Mouse (Mus musculus) heart, adult 2 months (tissue): Measurements from ENCODE around the gene Neo1. TPM values are rescaled to one million over a fixed set of nuclear protein-coding genes. Genes with fewer than 3 reads are reported as not detected.

Experiments used
- DNase-seq, 2 experiments: peaks; one replicate each; pipeline ENCODE4 v3.0.0; 2021
- H3K27ac ChIP-seq: fragments of 200-600 bp; 2 replicates; pipeline ENCODE4 v1.8.1; 2022
- H3K27me3 ChIP-seq: fragments of 200-500 bp; 2 replicates; pipeline ENCODE4 v1.6.1; 2012; ENCODE audit warnings: mild to moderate bottlenecking, low read length, inconsistent platforms, mixed read lengths; ENCODE audit not compliant: control insufficient read depth, insufficient read depth
- H3K36me3 ChIP-seq: fragments of 200-500 bp; 2 replicates; pipeline ENCODE4 v1.6.1; 2012; ENCODE audit warnings: low read length, inconsistent platforms; ENCODE audit not compliant: control insufficient read depth, insufficient read depth
- H3K4me1 ChIP-seq: fragments of 200-500 bp; 2 replicates; pipeline ENCODE4 v1.6.1; 2011; ENCODE audit warnings: low read length; ENCODE audit not compliant: control insufficient read depth, insufficient read depth
- H3K4me3 ChIP-seq: fragments of 200-600 bp; 2 replicates; pipeline ENCODE4 v1.8.1; 2022
- H3K79me2 ChIP-seq: fragments of 200-500 bp; replicated peaks from 2 replicates; pipeline ENCODE4 v1.6.1; 2012; ENCODE audit warnings: mild to moderate bottlenecking, inconsistent platforms, low read length, moderate library complexity, mixed read lengths; ENCODE audit not compliant: control insufficient read depth, insufficient read depth
- H3K9ac ChIP-seq: fragments of 200-500 bp; 2 replicates; pipeline ENCODE4 v1.6.1; 2012; ENCODE audit warnings: low read depth, mild to moderate bottlenecking, control low read depth, inconsistent platforms, low read length, mixed read lengths
- CTCF ChIP-seq: fragments of 200-600 bp; IDR thresholded peaks from 2 replicates; pipeline ENCODE4 v1.8.1; 2022; ENCODE audit warnings: antibody characterized with exemption, mild to moderate bottlenecking, moderate library complexity
- EP300 ChIP-seq: fragments of 200-500 bp; IDR thresholded peaks from 2 replicates; pipeline ENCODE4 v1.6.1; 2011; ENCODE audit warnings: low read depth, low read length, control low read depth; ENCODE audit not compliant: insufficient read depth
- POLR2A ChIP-seq: fragments of 200-500 bp; IDR thresholded peaks from 2 replicates; pipeline ENCODE4 v1.6.1; 2011; ENCODE audit warnings: mild to moderate bottlenecking, low read depth, low read length, control low read depth; ENCODE audit not compliant: insufficient read depth
- WGBS: fragments of 180-500 bp; shearing (Covaris S2); methylation state at CpG from one replicate; pipeline ENCODE4 v1.1.7; 2018; 5-methylcytosine and 5-hydroxymethylcytosine counted together
- intact Hi-C: fragments of 180-260 bp; cut with DNase I; formaldehyde crosslinking; loops from one replicate; pipeline ENCODE4 v1.15.1; 2025
- long read RNA-seq: library from polyadenylated mRNA; stranded (forward); transcript quantifications from one replicate; pipeline ENCODE4 v2.0.0, GENCODE M21; 2021
- polyA plus RNA-seq: library from polyadenylated mRNA; depleted of rRNA; stranded (reverse); fragments of >200 nt; gene quantifications from 2 replicates; pipeline ENCODE4 v1.2.3, GENCODE M21; 2012; rRNA removed
- total RNA-seq, 2 experiments: library from RNA; stranded (reverse); gene quantifications; 2 replicates each; pipeline ENCODE4 v1.2.3; 2021

Neo1 gene
- 10 to 100 TPM; 46.9 to 48.1 TPM for total RNA-seq
- 30.5 and 52.4 TPM in 2 replicates for polyA plus RNA-seq
- long read RNA-seq, full-length matches to known transcripts = 4 of 18 reads
- long read RNA-seq, partial matches to known transcripts = 4 of 18 reads
- long read RNA-seq, other reads (novel, unspliced or antisense) = 10 of 18 reads

GRCm38 (mm10) chr9:59036159-59036731 lies at the start of gene Neo1:
Neo1 (minus strand) TSS chr9:59036441.
- intact Hi-C loops = loop anchor here (5.0 to 10.0 kb wide), 2 partner anchors 256 to 1171 kb away; partner anchors contain the start of gene Adpgk
- TF ChIP-seq EP300 (no peak), POLR2A (0 out of 2 replicates have a peak, but pooled peaks have one; percentile 6)
- peaks cover 3% of the 10 kb centered on the region for H3K4me1 ChIP-seq
- H3K27ac ChIP-seq = peak within 1 kb of the TSS; percentile 96
- peaks cover 2% of the 10 kb centered on the region; the same call in 1 of the 2 replicates for H3K79me2 ChIP-seq
- H3K9ac ChIP-seq = peak within 1 kb of the TSS; percentile 99
- H3K36me3 ChIP-seq = peaks cover 4% of the 10 kb centered on the region
- WGBS = under 1% methylated on average over 66 of the region's 86 CpGs
- DNase-seq = peak; percentile 89 to 91
- no peaks in the 10 kb centered on the region for H3K27me3 ChIP-seq
- H3K4me3 ChIP-seq = peak within 1 kb of the TSS; percentile 71

- Histone ChIP-seq H3K36me3 (no peaks in the 10 kb centered on the region), H3K4me1 (peaks cover 4% of the 10 kb centered on the region; the same call in 1 of the 2 replicates), H3K27ac (no peak overlapping the region), H3K27me3 (no peaks in the 10 kb centered on the region), H3K4me3 (no peak overlapping the region), H3K79me2 (no peaks in the 10 kb centered on the region), H3K9ac (no peak overlapping the region)
- no peak for DNase-seq
- intact Hi-C loops = no loop called here
- no peak for TF ChIP-seq CTCF
- no peak for TF ChIP-seq POLR2A
- no peak for TF ChIP-seq EP300
- 89% methylated on average over 4 of the region's 4 CpGs for WGBS
Observed at GRCm38 (mm10) chr9:59075632-59076031, 39.4 kb upstream of the Neo1 start.

- Histone ChIP-seq H3K9ac (no peak overlapping the region), H3K79me2 (no peaks in the 10 kb centered on the region), H3K4me1 (peaks cover 4% of the 10 kb centered on the region; the same call in 1 of the 2 replicates), H3K27ac (no peak overlapping the region), H3K36me3 (no peaks in the 10 kb centered on the region), H3K27me3 (no peaks in the 10 kb centered on the region), H3K4me3 (no peak overlapping the region)
- 82% methylated on average over 4 of the region's 4 CpGs for WGBS
- TF ChIP-seq POLR2A = no peak
- no peak for TF ChIP-seq EP300
- no peak for TF ChIP-seq CTCF
- intact Hi-C loops = no loop called here
- no peak for DNase-seq
Observed at GRCm38 (mm10) chr9:59073887-59074286, 37.6 kb upstream of the Neo1 start.

GRCm38 (mm10) chr9:59072076-59072777 lies 36.0 kb upstream of the Neo1 start:
- 64% methylated on average over 14 of the region's 14 CpGs for WGBS

GRCm38 (mm10) chr9:59071220-59071977 lies 35.2 kb upstream of the Neo1 start:
- no peaks in the 10 kb centered on the region for H3K27me3 ChIP-seq
- no peaks in the 10 kb centered on the region for H3K79me2 ChIP-seq
- DNase-seq = peak in 1 of 2 experiments; percentile 63
- no peaks in the 10 kb centered on the region for H3K36me3 ChIP-seq
- peaks cover 4% of the 10 kb centered on the region; the same call in 1 of the 2 replicates for H3K4me1 ChIP-seq
- intact Hi-C loops = no loop called here
- TF ChIP-seq POLR2A (no peak), CTCF (no peak), EP300 (peak; percentile 94)
- no peak overlapping the region for H3K9ac ChIP-seq
- H3K27ac ChIP-seq = peak overlapping the region; percentile 70
- WGBS = 60% methylated on average over 7 of the region's 7 CpGs
- H3K4me3 ChIP-seq = no peak overlapping the region

More at GRCm38 (mm10) chr9:59072076-59072777, 36.0 kb upstream of the Neo1 start:
- TF ChIP-seq POLR2A = no peak
- Histone ChIP-seq H3K27ac (no peak overlapping the region; the same call in 1 of the 2 replicates), H3K4me3 (no peak overlapping the region), H3K4me1 (peaks cover 4% of the 10 kb centered on the region; the same call in 1 of the 2 replicates), H3K36me3 (no peaks in the 10 kb centered on the region), H3K27me3 (no peaks in the 10 kb centered on the region), H3K9ac (no peak overlapping the region), H3K79me2 (no peaks in the 10 kb centered on the region)
- no peak for DNase-seq
- intact Hi-C loops = no loop called here
